Mouse (Mus musculus): ENCODE data around the gene Tmem52. TPM values are rescaled to one million over a fixed set of nuclear protein-coding genes. Genes with fewer than 3 reads are reported as not detected.

Tmem52 gene
- polyA plus RNA-seq, 1 experiment from 2014 or later = 0.34 TPM

GRCm38 (mm10) chr4:155514810-155515209, 45.9 kb downstream of the Tmem52 start:
- no peak overlapping the region for H3K4me2 ChIP-seq (ENCODE audit: low read length)
- H3K27me3 ChIP-seq (replicated peaks; ENCODE audit: control insufficient read depth, insufficient read depth, low read length) = no peaks in the 10 kb centered on the region
- H3K9ac ChIP-seq (ENCODE audit: low read depth, low read length) = no peak overlapping the region
- 56% methylated on average over 2 of the region's 2 CpGs for WGBS
- H3K9me3 ChIP-seq (ENCODE audit: control insufficient read depth, low read length) = no peaks in the 10 kb centered on the region
- ATAC-seq = no peak
- no peaks in the 10 kb centered on the region for H3K36me3 ChIP-seq (ENCODE audit: control insufficient read depth, insufficient read depth, low read length)
- H3K27ac ChIP-seq (ENCODE audit: low read depth, low read length) = no peak overlapping the region
- no peak overlapping the region for H3K4me3 ChIP-seq (ENCODE audit: low read length)
- H3K4me1 ChIP-seq (ENCODE audit: control insufficient read depth, insufficient read depth, low read depth, low read length) = peaks cover 3% of the 10 kb centered on the region; the same call in 1 of the 2 replicates

- H3K36me3 ChIP-seq (ENCODE audit: control insufficient read depth, insufficient read depth, low read length) = no peaks in the 10 kb centered on the region
- H3K4me3 ChIP-seq (ENCODE audit: low read length) = no peak overlapping the region
- no peak overlapping the region for H3K27ac ChIP-seq (ENCODE audit: low read depth, low read length)
- H3K27me3 ChIP-seq (replicated peaks; ENCODE audit: control insufficient read depth, insufficient read depth, low read length) = no peaks in the 10 kb centered on the region
- H3K4me2 ChIP-seq (ENCODE audit: low read length) = no peak overlapping the region
- no peak overlapping the region for H3K9ac ChIP-seq (ENCODE audit: low read depth, low read length)
- H3K4me1 ChIP-seq (ENCODE audit: control insufficient read depth, insufficient read depth, low read depth, low read length) = no peaks in the 10 kb centered on the region
- H3K9me3 ChIP-seq (ENCODE audit: control insufficient read depth, low read length) = no peaks in the 10 kb centered on the region
- WGBS = 86% methylated on average over 7 of the region's 7 CpGs
- ATAC-seq = no peak
Observed at GRCm38 (mm10) chr4:155517948-155518517, 49.1 kb downstream of the Tmem52 start.

Other genes starting within 250 kb of the Tmem52 start
- gene Ski, start 246.5 kb upstream of the Tmem52 start, polyA plus RNA-seq (2015; fragmentation: Nextera tagmentation; extraction: Ambion mirVana) = 11.1 TPM in 2 replicates
- gene Faap20, start 219.3 kb upstream of the Tmem52 start, polyA plus RNA-seq (2015; fragmentation: Nextera tagmentation; extraction: Ambion mirVana) = 72.1 and 72.5 TPM in 2 replicates
- 93.2 and 93.9 TPM in 2 replicates for gene Prkcz, start 107.8 kb upstream of the Tmem52 start, polyA plus RNA-seq (2015; fragmentation: Nextera tagmentation; extraction: Ambion mirVana)
- gene Gabrd, start 71.0 kb upstream of the Tmem52 start, polyA plus RNA-seq (2015; fragmentation: Nextera tagmentation; extraction: Ambion mirVana) = 0.46 and 0.50 TPM in 2 replicates
- 4.5 and 5.0 TPM in 2 replicates for gene Cfap74, start 59.9 kb upstream of the Tmem52 start, polyA plus RNA-seq (2015; fragmentation: Nextera tagmentation; extraction: Ambion mirVana)
- 1,017 and 1,097 TPM in 2 replicates for gene Gnb1, start 22.2 kb downstream of the Tmem52 start, polyA plus RNA-seq (2015; fragmentation: Nextera tagmentation; extraction: Ambion mirVana)
- gene Nadk, start 93.3 kb downstream of the Tmem52 start, polyA plus RNA-seq (2015; fragmentation: Nextera tagmentation; extraction: Ambion mirVana) = 80.0 and 88.9 TPM in 2 replicates
- gene Slc35e2, start 132.3 kb downstream of the Tmem52 start, polyA plus RNA-seq (2015; fragmentation: Nextera tagmentation; extraction: Ambion mirVana) = 12.3 and 16.4 TPM in 2 replicates
- gene Cdk11b, start 155.7 kb downstream of the Tmem52 start, polyA plus RNA-seq (2015; fragmentation: Nextera tagmentation; extraction: Ambion mirVana) = 50.0 and 54.9 TPM in 2 replicates
- not detected in 2 replicates for gene Gm10563, start 176.3 kb downstream of the Tmem52 start, polyA plus RNA-seq (2015; fragmentation: Nextera tagmentation; extraction: Ambion mirVana)
- gene Mmp23, start 184.3 kb downstream of the Tmem52 start, polyA plus RNA-seq (2015; fragmentation: Nextera tagmentation; extraction: Ambion mirVana) = 2.9 and 5.3 TPM in 2 replicates
- 54.4 and 55.7 TPM in 2 replicates for gene Mib2, start 200.1 kb downstream of the Tmem52 start, polyA plus RNA-seq (2015; fragmentation: Nextera tagmentation; extraction: Ambion mirVana)
- gene Fndc10, start 225.2 kb downstream of the Tmem52 start, polyA plus RNA-seq (2015; fragmentation: Nextera tagmentation; extraction: Ambion mirVana) = 14.2 and 15.5 TPM in 2 replicates
- gene Ssu72, start 235.7 kb downstream of the Tmem52 start, polyA plus RNA-seq (2015; fragmentation: Nextera tagmentation; extraction: Ambion mirVana) = 166 and 178 TPM in 2 replicates